Comparison of ENCODE assay signal across 7 mouse cellular contexts in the genomic region with DNA sequence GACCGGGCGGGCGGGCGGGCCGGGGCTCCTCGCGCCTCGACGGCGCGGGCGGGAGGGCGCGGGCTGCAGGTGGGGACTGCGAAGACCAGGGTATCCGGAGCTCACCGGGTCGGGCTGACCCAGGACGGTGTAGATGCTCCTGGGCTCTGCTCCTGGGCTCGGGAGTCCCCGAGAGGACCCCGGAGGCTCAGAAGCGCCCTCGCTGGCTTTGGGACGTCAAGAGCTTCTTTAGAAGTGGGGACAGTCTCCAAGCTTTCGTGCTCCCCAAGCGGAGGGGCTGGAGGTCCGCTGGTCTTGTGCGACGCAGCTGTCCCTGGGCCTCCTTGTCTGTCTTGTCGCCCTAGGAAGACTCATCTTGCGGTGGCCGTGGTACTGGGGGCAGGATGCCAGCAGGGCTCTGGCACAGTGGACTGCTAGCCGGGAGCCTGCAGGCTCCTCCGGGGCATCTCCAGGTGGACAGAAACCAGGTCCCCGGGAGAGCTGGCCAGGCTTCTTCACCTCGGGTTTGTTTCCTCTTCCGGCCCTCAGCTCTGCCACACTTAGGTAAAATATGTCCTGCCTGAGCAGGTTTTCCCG. TPM values are rescaled to one million over a fixed set of nuclear protein-coding genes. Genes with fewer than 3 reads are reported as not detected.
DNase-seq lines count a peak whose midpoint lies in the region; ATAC-seq and TF ChIP-seq lines count a peak whose summit lies in the region.

No protein-coding gene starts in this region.

- H3K9me3 ChIP-seq in forebrain, embryonic 15.5 days: no peaks in the 10 kb centered on the region
- H3K9me3 ChIP-seq in hindbrain, embryonic 13.5 days: no peaks in the 10 kb centered on the region
- no peaks in the 10 kb centered on the region for H3K9me3 ChIP-seq in limb, embryonic 14.5 days (ENCODE audit: control insufficient read depth, low read length)
- H3K9me3 ChIP-seq in midbrain, embryonic 14.5 days (ENCODE audit: control insufficient read depth, low read length): no peaks in the 10 kb centered on the region
- no peaks in the 10 kb centered on the region for H3K9me3 ChIP-seq in stomach, embryonic 15.5 days

- peaks cover 36% of the 10 kb centered on the region for H3K4me1 ChIP-seq in forebrain, embryonic 15.5 days
- peaks cover 46% of the 10 kb centered on the region for H3K4me1 ChIP-seq in hindbrain, embryonic 13.5 days (replicated peaks)
- H3K4me1 ChIP-seq in limb, embryonic 14.5 days (ENCODE audit: control insufficient read depth, insufficient read depth, low read length): peaks cover 28% of the 10 kb centered on the region
- H3K4me1 ChIP-seq in midbrain, embryonic 14.5 days (ENCODE audit: control insufficient read depth, insufficient read depth, low read length): peaks cover 29% of the 10 kb centered on the region
- H3K4me1 ChIP-seq in stomach, embryonic 15.5 days: peaks cover 31% of the 10 kb centered on the region

- TF ChIP-seq POLR2A in limb, embryonic 14.5 days (IDR thresholded peaks at IDR 0.05; ENCODE audit: borderline replicate concordance, extremely low read depth, insufficient read depth, insufficient read length): no peak

- under 1% methylated on average over 39 of the region's 39 CpGs for WGBS in forebrain, embryonic 15.5 days
- under 1% methylated on average over 26 of the region's 39 CpGs for WGBS in hindbrain, embryonic 13.5 days
- WGBS in limb, embryonic 14.5 days: 0% methylated on average over 17 of the region's 39 CpGs
- WGBS in midbrain, embryonic 14.5 days: 2% methylated on average over 39 of the region's 39 CpGs
- WGBS in stomach, embryonic 15.5 days: 0% methylated on average over 34 of the region's 39 CpGs

- peak; percentile 15 for DNase-seq in R1 (ENCODE audit: low read depth, low spot score)
- DNase-seq in cerebellum, adult 11-12 months: peak; percentile 87
- DNase-seq in limb, embryonic 14.5 days (ENCODE audit: low spot score): no peak
- peak; percentile 65 for DNase-seq in midbrain, embryonic 14.5 days

- peak overlapping the region; percentile 66 for H3K4me3 ChIP-seq in forebrain, embryonic 15.5 days
- H3K4me3 ChIP-seq in hindbrain, embryonic 13.5 days: peak overlapping the region; percentile 84
- H3K4me3 ChIP-seq in limb, embryonic 14.5 days (replicated peaks; ENCODE audit: low read length): peak overlapping the region; percentile 80
- H3K4me3 ChIP-seq in midbrain, embryonic 14.5 days (replicated peaks; ENCODE audit: low read depth, low read length): peak overlapping the region; percentile 80
- H3K4me3 ChIP-seq in stomach, embryonic 15.5 days (replicated peaks): peak overlapping the region; percentile 81

- H3K9ac ChIP-seq in forebrain, embryonic 15.5 days (replicated peaks): peak overlapping the region; percentile 76
- H3K9ac ChIP-seq in hindbrain, embryonic 13.5 days: peak overlapping the region; percentile 94
- H3K9ac ChIP-seq in limb, embryonic 14.5 days (ENCODE audit: low read depth, low read length, severe bottlenecking): peak overlapping the region; percentile 89
- peak overlapping the region; percentile 85 for H3K9ac ChIP-seq in midbrain, embryonic 14.5 days (replicated peaks; ENCODE audit: low read length)
- H3K9ac ChIP-seq in stomach, embryonic 15.5 days: peak overlapping the region; percentile 91

- peaks cover 5% of the 10 kb centered on the region; the same call in 1 of the 2 replicates for H3K36me3 ChIP-seq in forebrain, embryonic 15.5 days
- peaks cover 17% of the 10 kb centered on the region for H3K36me3 ChIP-seq in hindbrain, embryonic 13.5 days
- peaks cover 15% of the 10 kb centered on the region for H3K36me3 ChIP-seq in limb, embryonic 14.5 days (ENCODE audit: control insufficient read depth, insufficient read depth, low read length)
- H3K36me3 ChIP-seq in midbrain, embryonic 14.5 days (ENCODE audit: control insufficient read depth, insufficient read depth, low read length): peaks cover 8% of the 10 kb centered on the region
- H3K36me3 ChIP-seq in stomach, embryonic 15.5 days: peaks cover 5% of the 10 kb centered on the region; the same call in 1 of the 2 replicates

- H3K4me2 ChIP-seq in forebrain, embryonic 15.5 days (replicated peaks): peak overlapping the region; percentile 75
- peak overlapping the region; percentile 95 for H3K4me2 ChIP-seq in hindbrain, embryonic 13.5 days
- peak overlapping the region; percentile 88 for H3K4me2 ChIP-seq in limb, embryonic 14.5 days (replicated peaks; ENCODE audit: low read depth, low read length, severe bottlenecking)
- peak overlapping the region; percentile 93 for H3K4me2 ChIP-seq in midbrain, embryonic 14.5 days (ENCODE audit: low read length)
- H3K4me2 ChIP-seq in stomach, embryonic 15.5 days: peak overlapping the region; percentile 84

- ATAC-seq in forebrain, embryonic 15.5 days (replicated peaks): peak; percentile 25; the same call in 1 of the 2 replicates
- ATAC-seq in hindbrain, embryonic 13.5 days (ENCODE audit: low FRiP score): peak; percentile 76
- ATAC-seq in limb, embryonic 14.5 days (ENCODE audit: low FRiP score, low read depth): peak; percentile 38; the same call in 1 of the 2 replicates
- ATAC-seq in midbrain, embryonic 14.5 days (ENCODE audit: low FRiP score, low TSS enrichment): 0 out of 2 replicates have a peak, but pooled peaks have one; percentile 29
- ATAC-seq in stomach, embryonic 15.5 days (ENCODE audit: insufficient read depth, low FRiP score, low read depth): no peak

- H3K27me3 ChIP-seq in forebrain, embryonic 15.5 days: no peaks in the 10 kb centered on the region
- H3K27me3 ChIP-seq in hindbrain, embryonic 13.5 days: no peaks in the 10 kb centered on the region
- H3K27me3 ChIP-seq in limb, embryonic 14.5 days (ENCODE audit: control insufficient read depth, insufficient read depth, low read length): no peaks in the 10 kb centered on the region
- H3K27me3 ChIP-seq in midbrain, embryonic 14.5 days (ENCODE audit: control insufficient read depth, insufficient read depth, low read length): no peaks in the 10 kb centered on the region
- H3K27me3 ChIP-seq in stomach, embryonic 15.5 days (replicated peaks): no peaks in the 10 kb centered on the region

- H3K27ac ChIP-seq in forebrain, embryonic 15.5 days (replicated peaks): peak overlapping the region; percentile 79
- peak overlapping the region; percentile 92 for H3K27ac ChIP-seq in hindbrain, embryonic 13.5 days
- peak overlapping the region; percentile 76 for H3K27ac ChIP-seq in limb, embryonic 14.5 days (replicated peaks; ENCODE audit: low read depth, low read length)
- peak overlapping the region; percentile 89 for H3K27ac ChIP-seq in midbrain, embryonic 14.5 days (replicated peaks; ENCODE audit: low read depth, low read length)
- H3K27ac ChIP-seq in stomach, embryonic 15.5 days: peak overlapping the region; percentile 86

RNA-seq across cellular contexts. Expression of a gene that starts 1.3 kb away (rescaled TPM):
- polyA plus RNA-seq in forebrain, embryonic 15.5 days (2015; fragmentation: Nextera tagmentation; extraction: Ambion mirVana): 39.3 and 39.9 TPM in 2 replicates
- 38.8 and 39.5 TPM in 2 replicates for polyA plus RNA-seq in hindbrain, embryonic 13.5 days (2015; fragmentation: Nextera tagmentation; extraction: Ambion mirVana)
- polyA plus RNA-seq in limb, embryonic 14.5 days (2012; rRNA removed): 43.5 and 51.0 TPM in 2 replicates
- polyA plus RNA-seq in limb, embryonic 14.5 days (2014; fragmentation: Nextera tagmentation; extraction: Ambion mirVana): 47.8 and 51.0 TPM in 2 replicates
- 38.7 and 39.7 TPM in 2 replicates for polyA plus RNA-seq in midbrain, embryonic 14.5 days (2014; fragmentation: Nextera tagmentation; extraction: Ambion mirVana)
- polyA plus RNA-seq in stomach, embryonic 15.5 days (2015; fragmentation: Nextera tagmentation; extraction: Ambion mirVana): 57.1 and 60.0 TPM in 2 replicates

RNA-seq across cellular contexts. Expression of a gene that starts 12.6 kb away (rescaled TPM):
- polyA plus RNA-seq in forebrain, embryonic 15.5 days (2015; fragmentation: Nextera tagmentation; extraction: Ambion mirVana): 25.0 and 26.0 TPM in 2 replicates
- polyA plus RNA-seq in hindbrain, embryonic 13.5 days (2015; fragmentation: Nextera tagmentation; extraction: Ambion mirVana): 19.9 and 20.7 TPM in 2 replicates
- 32.7 and 40.7 TPM in 2 replicates for polyA plus RNA-seq in limb, embryonic 14.5 days (2012; rRNA removed)
- 20.6 and 22.9 TPM in 2 replicates for polyA plus RNA-seq in limb, embryonic 14.5 days (2014; fragmentation: Nextera tagmentation; extraction: Ambion mirVana)
- polyA plus RNA-seq in midbrain, embryonic 14.5 days (2014; fragmentation: Nextera tagmentation; extraction: Ambion mirVana): 23.8 and 23.9 TPM in 2 replicates
- 17.9 and 19.7 TPM in 2 replicates for polyA plus RNA-seq in stomach, embryonic 15.5 days (2015; fragmentation: Nextera tagmentation; extraction: Ambion mirVana)

RNA-seq across cellular contexts. Expression of a gene that starts 16.7 kb away (rescaled TPM):
- polyA plus RNA-seq in forebrain, embryonic 15.5 days (2015; fragmentation: Nextera tagmentation; extraction: Ambion mirVana): 3.6 and 4.6 TPM in 2 replicates
- 3.8 and 4.1 TPM in 2 replicates for polyA plus RNA-seq in hindbrain, embryonic 13.5 days (2015; fragmentation: Nextera tagmentation; extraction: Ambion mirVana)
- 1.9 and 2.0 TPM in 2 replicates for polyA plus RNA-seq in limb, embryonic 14.5 days (2012; rRNA removed)
- 0.29 and 0.48 TPM in 2 replicates for polyA plus RNA-seq in limb, embryonic 14.5 days (2014; fragmentation: Nextera tagmentation; extraction: Ambion mirVana)
- 6.6 and 7.9 TPM in 2 replicates for polyA plus RNA-seq in midbrain, embryonic 14.5 days (2014; fragmentation: Nextera tagmentation; extraction: Ambion mirVana)
- polyA plus RNA-seq in stomach, embryonic 15.5 days (2015; fragmentation: Nextera tagmentation; extraction: Ambion mirVana): 0.55 and 0.64 TPM in 2 replicates

RNA-seq across cellular contexts. Expression of a gene that starts 46.7 kb away (rescaled TPM):
- polyA plus RNA-seq in forebrain, embryonic 15.5 days (2015; fragmentation: Nextera tagmentation; extraction: Ambion mirVana): 17.5 and 17.7 TPM in 2 replicates
- 17.5 and 18.9 TPM in 2 replicates for polyA plus RNA-seq in hindbrain, embryonic 13.5 days (2015; fragmentation: Nextera tagmentation; extraction: Ambion mirVana)
- polyA plus RNA-seq in limb, embryonic 14.5 days (2012; rRNA removed): 36.8 and 56.5 TPM in 2 replicates
- polyA plus RNA-seq in limb, embryonic 14.5 days (2014; fragmentation: Nextera tagmentation; extraction: Ambion mirVana): 17.2 and 17.6 TPM in 2 replicates
- 18.0 and 18.2 TPM in 2 replicates for polyA plus RNA-seq in midbrain, embryonic 14.5 days (2014; fragmentation: Nextera tagmentation; extraction: Ambion mirVana)
- 12.0 and 12.9 TPM in 2 replicates for polyA plus RNA-seq in stomach, embryonic 15.5 days (2015; fragmentation: Nextera tagmentation; extraction: Ambion mirVana)

RNA-seq across cellular contexts. Expression of a gene that starts 52.3 kb away (rescaled TPM):
- polyA plus RNA-seq in forebrain, embryonic 15.5 days (2015; fragmentation: Nextera tagmentation; extraction: Ambion mirVana): 31.5 and 38.6 TPM in 2 replicates
- polyA plus RNA-seq in hindbrain, embryonic 13.5 days (2015; fragmentation: Nextera tagmentation; extraction: Ambion mirVana): 24.3 and 24.5 TPM in 2 replicates
- polyA plus RNA-seq in limb, embryonic 14.5 days (2012; rRNA removed): 38.1 and 49.4 TPM in 2 replicates
- polyA plus RNA-seq in limb, embryonic 14.5 days (2014; fragmentation: Nextera tagmentation; extraction: Ambion mirVana): 18.7 and 21.8 TPM in 2 replicates
- polyA plus RNA-seq in midbrain, embryonic 14.5 days (2014; fragmentation: Nextera tagmentation; extraction: Ambion mirVana): 18.2 and 20.3 TPM in 2 replicates
- polyA plus RNA-seq in stomach, embryonic 15.5 days (2015; fragmentation: Nextera tagmentation; extraction: Ambion mirVana): 20.9 and 23.3 TPM in 2 replicates
